Comparison of ENCODE assay signal across 12 mouse cellular contexts in the genomic region with DNA sequence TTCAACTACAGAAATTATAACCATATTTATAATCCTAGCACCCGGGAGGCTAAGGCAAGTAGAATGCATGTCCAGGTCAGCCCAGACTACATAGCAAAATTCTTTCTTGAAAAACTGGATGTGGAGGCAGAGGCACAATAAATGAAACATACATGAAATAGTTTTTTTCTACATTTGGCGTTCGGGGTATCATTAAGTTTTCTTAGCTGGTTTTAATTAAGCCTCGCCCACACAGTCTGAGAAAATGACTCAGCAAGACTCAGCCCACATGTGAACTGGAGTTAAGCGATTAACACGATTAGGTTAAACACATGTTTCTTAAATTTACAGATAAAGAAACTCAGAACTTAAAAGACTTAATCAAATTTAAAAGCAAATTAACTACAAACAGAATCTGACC. TPM values are rescaled to one million over a fixed set of nuclear protein-coding genes. Genes with fewer than 3 reads are reported as not detected.
DNase-seq lines count a peak whose midpoint lies in the region; ATAC-seq and TF ChIP-seq lines count a peak whose summit lies in the region.
"Had no signal": no experiment of that assay in that cellular context is flagged by ENCODE, and none has a peak within 500 bp of the region (broad histone marks: within the 10 kb centered on the region; RNA-seq: fewer than 3 reads in every experiment).

No protein-coding gene starts in this region.

- H3K27me3 ChIP-seq in heart, embryonic 12.5 days (replicated peaks), result no peaks in the 10 kb centered on the region
- no peaks in the 10 kb centered on the region for H3K27me3 ChIP-seq in G1E (ENCODE audit: insufficient read depth, low read length)
- H3K27me3 ChIP-seq in megakaryocyte, embryonic 14.5 days (replicated peaks), result no peaks in the 10 kb centered on the region

- H3K36me3 ChIP-seq in heart, embryonic 12.5 days, result 0 out of 2 replicates have a peak, but pooled peaks cover 3% of the 10 kb centered on the region
- H3K36me3 ChIP-seq in G1E (replicated peaks), result peaks cover 6% of the 10 kb centered on the region
- H3K36me3 ChIP-seq in megakaryocyte, embryonic 14.5 days (replicated peaks; ENCODE audit: low read length), result peaks cover 21% of the 10 kb centered on the region

- H3K9me3 ChIP-seq in heart, embryonic 12.5 days (replicated peaks), result no peaks in the 10 kb centered on the region
- no peaks in the 10 kb centered on the region for H3K9me3 ChIP-seq in G1E (replicated peaks)
- H3K9me3 ChIP-seq in megakaryocyte, embryonic 14.5 days, result no peaks in the 10 kb centered on the region

- no peak overlapping the region for H3K9ac ChIP-seq in heart, embryonic 12.5 days

- H3K4me2 ChIP-seq in heart, embryonic 12.5 days, result no peak overlapping the region; the same call in 1 of the 2 replicates

- no peak overlapping the region for H3K4me3 ChIP-seq in heart, embryonic 12.5 days
- H3K4me3 ChIP-seq in G1E (ENCODE audit: low read depth, low read length), result peak overlapping the region; percentile 30; the same call in 1 of the 2 replicates
- H3K4me3 ChIP-seq in megakaryocyte, embryonic 14.5 days (replicated peaks), result peak overlapping the region; percentile 78

- WGBS in heart, embryonic 12.5 days, result 74% methylated on average over 6 of the region's 6 CpGs

- peaks cover 9% of the 10 kb centered on the region; the same call in 1 of the 2 replicates for H3K4me1 ChIP-seq in heart, embryonic 12.5 days (replicated peaks)
- peaks cover 44% of the 10 kb centered on the region for H3K4me1 ChIP-seq in G1E (ENCODE audit: insufficient read depth, low read depth, low read length)
- peaks cover 66% of the 10 kb centered on the region for H3K4me1 ChIP-seq in megakaryocyte, embryonic 14.5 days

- no peak overlapping the region; the same call in 1 of the 2 replicates for H3K27ac ChIP-seq in heart, embryonic 12.5 days (ENCODE audit: poor library complexity, severe bottlenecking)

- ATAC-seq in heart, embryonic 12.5 days (ENCODE audit: insufficient number of reproducible peaks, low FRiP score), result peak; percentile 71
- ATAC-seq in G1E (ENCODE audit: extremely low read depth, insufficient number of reproducible peaks, low FRiP score, poor library complexity, severe bottlenecking), result peak; percentile 71
- peak; percentile 83 for ATAC-seq in erythroblast, adult 5-6 weeks (replicated peaks; ENCODE audit: low FRiP score, poor library complexity, severe bottlenecking)
- ATAC-seq: forebrain, embryonic 16.5 days; midbrain, embryonic 16.5 days had no signal

- no peak for TF ChIP-seq CTCF in G1E (IDR thresholded peaks at IDR 0.05; ENCODE audit: low read depth, low read length)

- DNase-seq in heart, postnatal 4 days, result no peak
- no peak for DNase-seq in G1E (ENCODE audit: low spot score)
- DNase-seq in thymus, postnatal 4 days, result no peak
- DNase-seq in gastrocnemius, postnatal 25 days, result no peak
- no peak for DNase-seq in adrenal gland, adult (ENCODE audit: inconsistent age in 2 of 2, low spot score in 1 of 2)
- DNase-seq: adrenal gland, postnatal 14 days; lung, adult 2 months had no signal

RNA-seq across cellular contexts. Expression of gene Rab10, which starts 24.4 kb away (rescaled TPM):
- 94.8 and 96.3 TPM in 2 replicates for polyA plus RNA-seq in heart, embryonic 12.5 days (2016; fragmentation: Nextera tagmentation; extraction: Ambion mirVana)
- total RNA-seq in heart, postnatal 4 days (2021), result 100 to 1,000 TPM; 113 to 115 TPM
- 156 and 170 TPM in 2 replicates for total RNA-seq in G1E (2014; fragmentation: Nextera tagmentation)
- total RNA-seq in G1E (2017), result 119 and 131 TPM in 2 replicates
- polyA plus RNA-seq in G1E (2012), result 50.0 and 61.9 TPM in 2 replicates
- 121 and 138 TPM in 2 replicates for total RNA-seq in erythroblast, adult 5-6 weeks (2015; ENCODE audit: low replicate concordance)
- total RNA-seq in erythroblast, adult 5-6 weeks (2017; ENCODE audit: low replicate concordance), result 157 and 179 TPM in 2 replicates
- 44.4 and 62.1 TPM in 2 replicates for polyA plus RNA-seq in megakaryocyte, embryonic 14.5 days (2012; ENCODE audit: insufficient read depth, low replicate concordance)
- total RNA-seq in gastrocnemius, postnatal 25 days (2021), result 100 to 1,000 TPM; 218 to 239 TPM
